Mouse (Mus musculus) heart, postnatal 0 days (tissue): Measurements from ENCODE around the gene Epb41.

Source experiments
- CTCF ChIP-seq: IDR thresholded peaks from 2 replicates; pipeline ENCODE4 v1.5.1; 2016; ENCODE audit warnings: antibody characterized with exemption, control low read depth, low read depth
- EP300 ChIP-seq: IDR thresholded peaks from 2 replicates; pipeline ENCODE4 v1.6.1; 2016; ENCODE audit warnings: antibody characterized with exemption, low read depth

DNA sequence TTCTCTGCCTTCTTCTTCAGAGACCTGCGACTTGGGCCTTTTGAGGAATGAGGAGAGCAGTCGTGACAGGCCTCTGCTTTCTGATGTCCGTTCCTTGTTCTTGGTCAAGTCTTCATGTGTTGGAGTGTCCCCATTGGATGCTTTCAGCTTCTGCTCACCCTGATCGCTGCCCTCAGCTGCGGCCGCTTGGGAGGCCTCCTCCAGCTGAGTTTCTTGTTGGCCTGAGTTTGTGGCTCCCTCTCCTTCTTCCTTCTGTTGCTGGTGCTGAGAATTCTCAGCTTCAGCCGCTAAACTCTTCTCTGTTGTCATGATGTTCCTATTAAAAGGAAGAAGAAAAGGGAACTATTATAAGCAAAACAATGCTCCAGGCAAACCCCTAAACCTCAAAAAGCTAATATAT is 68.0 kb downstream of the Epb41 start:
- TF ChIP-seq CTCF (no peak), EP300 (no peak)
